Mouse (Mus musculus) cerebellum, postnatal 4 days (tissue): ENCODE results near the gene 2010111I01Rik.

ENCODE experiments used
- DNase-seq, 2 experiments: peaks; one replicate each; pipeline ENCODE4 v3.0.0; 2022; ENCODE audit warnings: low spot score in 2 of 2, mixed read lengths in 1 of 2

Gene 2010111I01Rik

GRCm38 (mm10) chr13:63243586-63243985 is 278.9 kb downstream of the 2010111I01Rik start:
- no peak for DNase-seq

- no peak for DNase-seq
These were observed 279.7 kb downstream of the 2010111I01Rik start for GRCm38 (mm10) chr13:63244425-63244824.

GRCm38 (mm10) chr13:63245218-63245617 is 280.5 kb downstream of the 2010111I01Rik start:
- no peak for DNase-seq

GRCm38 (mm10) chr13:63245812-63246211 is 281.1 kb downstream of the 2010111I01Rik start:
- no peak for DNase-seq

GRCm38 (mm10) chr13:63246332-63246940 is 281.7 kb downstream of the 2010111I01Rik start:
- no peak for DNase-seq

GRCm38 (mm10) chr13:63247041-63247440 is 282.3 kb downstream of the 2010111I01Rik start:
- no peak for DNase-seq

GRCm38 (mm10) chr13:63247631-63248030 is 282.9 kb downstream of the 2010111I01Rik start:
- DNase-seq: no peak

GRCm38 (mm10) chr13:63248318-63248717 is 283.6 kb downstream of the 2010111I01Rik start:
- DNase-seq: no peak

- no peak for DNase-seq
These were observed 284.5 kb downstream of the 2010111I01Rik start for GRCm38 (mm10) chr13:63249171-63249570.

- DNase-seq: no peak
These were observed 285.2 kb downstream of the 2010111I01Rik start for GRCm38 (mm10) chr13:63249741-63250431.

GRCm38 (mm10) chr13:63250441-63250980 is 285.8 kb downstream of the 2010111I01Rik start:
- DNase-seq: no peak

- DNase-seq: no peak
These were observed 286.6 kb downstream of the 2010111I01Rik start for GRCm38 (mm10) chr13:63251118-63251889.

GRCm38 (mm10) chr13:63252295-63253010 is 287.8 kb downstream of the 2010111I01Rik start:
- no peak for DNase-seq

- no peak for DNase-seq
These were observed 288.5 kb downstream of the 2010111I01Rik start for GRCm38 (mm10) chr13:63253147-63253546.

- no peak for DNase-seq
These were observed 289.4 kb downstream of the 2010111I01Rik start for GRCm38 (mm10) chr13:63253886-63254636.

- DNase-seq: no peak
These were observed 290.9 kb downstream of the 2010111I01Rik start for GRCm38 (mm10) chr13:63255519-63256011.

GRCm38 (mm10) chr13:63256146-63256545 is 291.5 kb downstream of the 2010111I01Rik start:
- no peak for DNase-seq

- no peak for DNase-seq
These were observed 292.1 kb downstream of the 2010111I01Rik start for GRCm38 (mm10) chr13:63256807-63257206.

- no peak for DNase-seq
These were observed 293.5 kb downstream of the 2010111I01Rik start for GRCm38 (mm10) chr13:63258167-63258582.

GRCm38 (mm10) chr13:63258671-63259070 is 294.0 kb downstream of the 2010111I01Rik start:
- DNase-seq: no peak

- DNase-seq: no peak
These were observed 295.4 kb downstream of the 2010111I01Rik start for GRCm38 (mm10) chr13:63260133-63260532.
